Mouse (Mus musculus) kidney, embryonic 14.5 days (tissue): ENCODE measurements at regions not wholly inside any gene's neighbourhood (a gene's known extent, or its start where the extent isn't known, plus 50 kb on each side); places are given as distances from the start of the nearest gene placed in this dataset.

Experiments
- ATAC-seq: fragments of 200-750 bp; cut with Nextera tagmentation; 2 replicates; pipeline ENCODE4 v1.8.0; 2017; ENCODE audit warnings: moderate number of reproducible peaks, mild to moderate bottlenecking, moderate TSS enrichment, moderate library complexity; ENCODE audit not compliant: low FRiP score, low TSS enrichment
- H3K27ac ChIP-seq: fragments of 300-500 bp; sonication (generic); 2 replicates; pipeline ENCODE4 v1.5.1; 2014; ENCODE audit warnings: low read depth, mild to moderate bottlenecking, low read length, moderate library complexity, mixed read lengths
- H3K27me3 ChIP-seq: fragments of 300-500 bp; sonication (generic); 2 replicates; pipeline ENCODE4 v1.6.1; 2014; ENCODE audit warnings: mild to moderate bottlenecking, low read length; ENCODE audit not compliant: control insufficient read depth, insufficient read depth
- H3K36me3 ChIP-seq: fragments of 300-500 bp; sonication (generic); 2 replicates; pipeline ENCODE4 v1.6.1; 2014; ENCODE audit warnings: low read length, mixed read lengths; ENCODE audit not compliant: control insufficient read depth, insufficient read depth
- H3K4me1 ChIP-seq: fragments of 300-500 bp; sonication (generic); 2 replicates; pipeline ENCODE4 v1.6.1; 2014; ENCODE audit warnings: low read length, mixed read lengths; ENCODE audit not compliant: control insufficient read depth, insufficient read depth
- H3K4me2 ChIP-seq: fragments of 300-500 bp; sonication (generic); replicated peaks from 2 replicates; pipeline ENCODE4 v1.6.1; 2014; ENCODE audit warnings: low read depth, mild to moderate bottlenecking, low read length
- H3K4me3 ChIP-seq: fragments of 300-500 bp; sonication (generic); 2 replicates; pipeline ENCODE4 v1.5.1; 2014; ENCODE audit warnings: mild to moderate bottlenecking, low read length
- H3K9ac ChIP-seq: fragments of 300-500 bp; sonication (generic); 2 replicates; pipeline ENCODE4 v1.6.1; 2014; ENCODE audit warnings: low read depth, mild to moderate bottlenecking, low read length, moderate library complexity
- H3K9me3 ChIP-seq: fragments of 300-500 bp; sonication (generic); 2 replicates; pipeline ENCODE4 v1.6.1; 2016; ENCODE audit warnings: low read length; ENCODE audit not compliant: control insufficient read depth
- WGBS: fragments of 180-500 bp; shearing (Covaris S2); extraction: QIAGEN DNeasy Blood & Tissue Kit; methylation state at CpG from one replicate; pipeline ENCODE4 v1.1.7; 2014; 5-methylcytosine and 5-hydroxymethylcytosine counted together

DNA sequence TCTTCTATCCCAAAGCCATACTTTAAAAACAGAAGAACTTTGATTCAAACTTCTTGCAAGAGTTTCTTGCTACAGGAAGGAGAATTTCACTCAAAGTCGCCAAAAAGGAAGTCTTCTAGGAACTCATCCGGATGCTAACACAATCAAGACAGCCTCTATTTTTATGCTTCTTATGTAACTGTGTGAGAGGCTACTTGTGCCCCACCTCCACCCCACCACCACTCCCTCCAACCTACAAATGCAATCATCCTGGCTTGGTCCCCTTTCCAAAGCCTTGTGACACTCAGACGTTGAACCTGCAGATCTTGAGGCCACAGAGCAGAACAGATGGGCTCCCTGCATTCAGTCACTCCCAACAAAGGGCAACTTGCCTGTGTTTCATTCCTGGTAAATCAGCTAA, 77.1 kb upstream of the Gm47985 start:
- WGBS, result 53% methylated on average over 3 of the region's 3 CpGs
- Histone ChIP-seq H3K9ac (no peak overlapping the region), H3K36me3 (no peaks in the 10 kb centered on the region)

GRCm38 (mm10) chr1:151107401-151107800, 74.9 kb upstream of the Gm47985 start:
- WGBS, result 75% methylated on average over 3 of the region's 3 CpGs
- no peaks in the 10 kb centered on the region for H3K9me3 ChIP-seq

More for the DNA sequence above, 77.1 kb upstream of the Gm47985 start:
- no peaks in the 10 kb centered on the region for H3K9me3 ChIP-seq
- H3K4me2 ChIP-seq, result no peak overlapping the region
- no peak overlapping the region for H3K27ac ChIP-seq
- no peak overlapping the region for H3K4me3 ChIP-seq
- 0 out of 2 replicates have a peak, but pooled peaks cover 3% of the 10 kb centered on the region for H3K4me1 ChIP-seq
- ATAC-seq, result no peak
- H3K27me3 ChIP-seq, result no peaks in the 10 kb centered on the region

DNA sequence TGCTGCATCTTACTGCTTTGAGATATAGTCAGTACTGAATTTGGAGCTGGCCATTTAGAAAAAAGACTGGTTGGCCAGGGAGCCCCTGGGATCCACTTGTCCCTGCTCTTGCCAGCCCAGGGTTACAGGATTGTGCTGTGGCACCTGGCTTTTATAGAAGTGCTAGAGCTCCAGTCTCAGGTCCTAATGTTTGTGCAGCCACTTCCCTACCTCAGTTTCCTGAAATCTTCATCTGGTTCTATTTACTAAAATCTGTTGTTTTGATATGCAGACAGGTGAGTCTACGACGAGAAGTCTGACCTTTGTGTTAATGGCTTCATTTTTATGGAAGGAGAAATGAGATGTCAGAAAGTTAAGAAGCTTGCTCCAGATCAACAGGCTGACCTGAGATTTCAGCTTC, 73.0 kb upstream of the Gm47985 start:
- no peak for ATAC-seq
- no peak overlapping the region for H3K9ac ChIP-seq
- H3K9me3 ChIP-seq, result no peaks in the 10 kb centered on the region
- no peak overlapping the region for H3K4me2 ChIP-seq
- WGBS, result 79% methylated on average over 2 of the region's 2 CpGs
- H3K4me3 ChIP-seq, result no peak overlapping the region
- H3K27me3 ChIP-seq, result no peaks in the 10 kb centered on the region
- H3K4me1 ChIP-seq, result peaks cover 6% of the 10 kb centered on the region; the same call in 1 of the 2 replicates
- no peaks in the 10 kb centered on the region for H3K36me3 ChIP-seq
- no peak overlapping the region for H3K27ac ChIP-seq

More at GRCm38 (mm10) chr1:151107401-151107800, 74.9 kb upstream of the Gm47985 start:
- Histone ChIP-seq H3K27ac (no peak overlapping the region), H3K36me3 (no peaks in the 10 kb centered on the region), H3K9ac (no peak overlapping the region), H3K4me1 (0 out of 2 replicates have a peak, but pooled peaks cover 3% of the 10 kb centered on the region), H3K4me3 (no peak overlapping the region), H3K27me3 (no peaks in the 10 kb centered on the region), H3K4me2 (no peak overlapping the region)
- no peak for ATAC-seq

- Histone ChIP-seq H3K27ac (no peak overlapping the region), H3K27me3 (no peaks in the 10 kb centered on the region), H3K4me2 (no peak overlapping the region), H3K4me1 (peaks cover 3% of the 10 kb centered on the region; the same call in 1 of the 2 replicates), H3K9ac (no peak overlapping the region), H3K36me3 (no peaks in the 10 kb centered on the region), H3K4me3 (no peak overlapping the region), H3K9me3 (no peaks in the 10 kb centered on the region)
- 65% methylated on average over 4 of the region's 4 CpGs for WGBS
- ATAC-seq, result no peak
Measured at GRCm38 (mm10) chr1:151110412-151110811, 71.9 kb upstream of the Gm47985 start.

- no peaks in the 10 kb centered on the region for H3K9me3 ChIP-seq
- H3K4me3 ChIP-seq, result no peak overlapping the region
- peaks cover 3% of the 10 kb centered on the region; the same call in 1 of the 2 replicates for H3K4me1 ChIP-seq
- no peak overlapping the region for H3K4me2 ChIP-seq
- H3K27ac ChIP-seq, result no peak overlapping the region
- no peaks in the 10 kb centered on the region for H3K36me3 ChIP-seq
- ATAC-seq, result no peak
- 68% methylated on average over 6 of the region's 6 CpGs for WGBS
- no peak overlapping the region for H3K9ac ChIP-seq
- H3K27me3 ChIP-seq, result no peaks in the 10 kb centered on the region
Measured at GRCm38 (mm10) chr1:151111683-151112082, 70.7 kb upstream of the Gm47985 start.

- Histone ChIP-seq H3K27ac (no peak overlapping the region), H3K4me2 (no peak overlapping the region), H3K4me1 (peaks cover 3% of the 10 kb centered on the region; the same call in 1 of the 2 replicates), H3K9ac (no peak overlapping the region), H3K4me3 (no peak overlapping the region), H3K27me3 (no peaks in the 10 kb centered on the region), H3K36me3 (no peaks in the 10 kb centered on the region), H3K9me3 (no peaks in the 10 kb centered on the region)
- no peak for ATAC-seq
- WGBS, result 11% methylated on average over 2 of the region's 2 CpGs
Measured at GRCm38 (mm10) chr1:151112390-151112789, 69.9 kb upstream of the Gm47985 start.

- Histone ChIP-seq H3K36me3 (no peaks in the 10 kb centered on the region), H3K9me3 (no peaks in the 10 kb centered on the region), H3K4me1 (peaks cover 3% of the 10 kb centered on the region; the same call in 1 of the 2 replicates), H3K9ac (no peak overlapping the region), H3K27ac (no peak overlapping the region), H3K4me2 (no peak overlapping the region), H3K27me3 (no peaks in the 10 kb centered on the region), H3K4me3 (no peak overlapping the region)
- 81% methylated on average over 2 of the region's 2 CpGs for WGBS
- ATAC-seq, result no peak
Measured at GRCm38 (mm10) chr1:151113199-151113598, 69.1 kb upstream of the Gm47985 start.

- ATAC-seq, result no peak
- no peak overlapping the region for H3K4me2 ChIP-seq
- H3K9me3 ChIP-seq, result no peaks in the 10 kb centered on the region
- no peaks in the 10 kb centered on the region for H3K4me1 ChIP-seq
- no peak overlapping the region for H3K9ac ChIP-seq
- no peaks in the 10 kb centered on the region for H3K27me3 ChIP-seq
- H3K36me3 ChIP-seq, result no peaks in the 10 kb centered on the region
- no peak overlapping the region for H3K27ac ChIP-seq
- H3K4me3 ChIP-seq, result no peak overlapping the region
- 58% methylated on average over 4 of the region's 4 CpGs for WGBS
Measured at GRCm38 (mm10) chr1:151118530-151118929, 63.8 kb upstream of the Gm47985 start.

- H3K36me3 ChIP-seq, result no peaks in the 10 kb centered on the region
- no peak overlapping the region for H3K4me3 ChIP-seq
- 88% methylated on average over 4 of the region's 4 CpGs for WGBS
- H3K4me2 ChIP-seq, result no peak overlapping the region
- no peaks in the 10 kb centered on the region for H3K4me1 ChIP-seq
- ATAC-seq, result no peak
- no peak overlapping the region for H3K27ac ChIP-seq
- H3K9ac ChIP-seq, result no peak overlapping the region
- no peaks in the 10 kb centered on the region for H3K27me3 ChIP-seq
- H3K9me3 ChIP-seq, result no peaks in the 10 kb centered on the region
Measured at GRCm38 (mm10) chr1:151118982-151119381, 63.4 kb upstream of the Gm47985 start.
